Mouse (Mus musculus) cerebellum, adult 2 months (tissue): ENCODE results near the gene Trim46.

Experiments used
- CTCF ChIP-seq: fragments of 200-500 bp; IDR thresholded peaks from 2 replicates; pipeline ENCODE4 v1.5.1; 2011; ENCODE audit warnings: low read depth, mild to moderate bottlenecking, control low read depth, low read length, moderate library complexity, borderline replicate concordance; ENCODE audit not compliant: insufficient read depth
- POLR2A ChIP-seq: fragments of 200-500 bp; IDR thresholded peaks from 2 replicates; pipeline ENCODE4 v1.6.1; 2011; ENCODE audit warnings: low read length, control low read depth, borderline replicate concordance; ENCODE audit not compliant: insufficient read depth

- TF ChIP-seq POLR2A (peak; percentile 83; the same call in 1 of the 2 replicates), CTCF (no peak)
These were observed 33.2 kb upstream of the Trim46 start for GRCm38 (mm10) chr3:89279153-89279890.
